Mouse (Mus musculus): Measurements from ENCODE around the gene Taar1. TPM values are rescaled to one million over a fixed set of nuclear protein-coding genes. Genes with fewer than 3 reads are reported as not detected.

The Taar1 gene
- polyA plus RNA-seq, 1 experiment: not detected

GRCm38 (mm10) chr10:23895376-23895775, 24.8 kb upstream of the Taar1 start:
- no peak for DNase-seq
- Histone ChIP-seq H3K36me3 (ENCODE audit: control insufficient read depth, insufficient read depth, low read length) (no peaks in the 10 kb centered on the region), H3K4me1 (replicated peaks; ENCODE audit: control insufficient read depth, insufficient read depth, low read length) (no peaks in the 10 kb centered on the region), H3K27ac (ENCODE audit: control insufficient read depth, insufficient read depth, low read length) (no peak overlapping the region), H3K27me3 (ENCODE audit: control insufficient read depth, insufficient read depth, low read length) (no peaks in the 10 kb centered on the region), H3K4me3 (ENCODE audit: control insufficient read depth, insufficient read depth, low read length) (no peak overlapping the region)
- 68% methylated on average over 7 of the region's 7 CpGs for WGBS
- TF ChIP-seq POLR2A (IDR thresholded peaks at IDR 0.05; ENCODE audit: control insufficient read depth, extremely low read depth, insufficient read depth, low read length, poor library complexity): no peak
- TF ChIP-seq CTCF (IDR thresholded peaks at IDR 0.05; ENCODE audit: borderline replicate concordance, control insufficient read depth, extremely low read depth, insufficient read depth, low read length, poor library complexity): no peak

- no peak for DNase-seq
- H3K36me3 ChIP-seq (ENCODE audit: control insufficient read depth, insufficient read depth, low read length): no peaks in the 10 kb centered on the region
- H3K4me1 ChIP-seq (replicated peaks; ENCODE audit: control insufficient read depth, insufficient read depth, low read length): no peaks in the 10 kb centered on the region
- H3K4me3 ChIP-seq (ENCODE audit: control insufficient read depth, insufficient read depth, low read length): no peak overlapping the region
- WGBS: 90% methylated on average over 3 of the region's 3 CpGs
- H3K27ac ChIP-seq (ENCODE audit: control insufficient read depth, insufficient read depth, low read length): no peak overlapping the region
- no peak for TF ChIP-seq POLR2A (IDR thresholded peaks at IDR 0.05; ENCODE audit: control insufficient read depth, extremely low read depth, insufficient read depth, low read length, poor library complexity)
- no peak for TF ChIP-seq CTCF (IDR thresholded peaks at IDR 0.05; ENCODE audit: borderline replicate concordance, control insufficient read depth, extremely low read depth, insufficient read depth, low read length, poor library complexity)
- H3K27me3 ChIP-seq (ENCODE audit: control insufficient read depth, insufficient read depth, low read length): no peaks in the 10 kb centered on the region
Observed at GRCm38 (mm10) chr10:23901119-23901518, 19.0 kb upstream of the Taar1 start.

DNA sequence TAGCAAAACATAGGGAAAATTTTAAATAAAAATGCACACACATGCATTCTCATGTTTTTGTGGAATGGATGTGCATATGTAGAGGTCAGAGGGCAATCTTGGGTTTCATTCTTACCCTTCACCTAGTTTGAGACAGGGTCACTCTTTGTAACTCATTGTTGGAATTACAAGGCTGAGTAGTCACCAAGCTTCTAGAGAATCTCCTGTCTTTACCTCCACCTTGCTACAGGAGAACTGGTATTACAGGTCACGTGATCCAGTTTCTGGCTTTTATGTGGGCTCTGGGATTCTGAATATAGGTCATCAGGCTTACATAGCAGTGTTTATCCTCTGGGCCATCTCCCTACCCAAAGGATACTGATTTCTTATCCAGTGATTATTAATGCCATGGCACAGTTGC, 14.5 kb upstream of the Taar1 start:
- no peaks in the 10 kb centered on the region for H3K36me3 ChIP-seq (ENCODE audit: control insufficient read depth, insufficient read depth, low read length)
- TF ChIP-seq CTCF (IDR thresholded peaks at IDR 0.05; ENCODE audit: borderline replicate concordance, control insufficient read depth, extremely low read depth, insufficient read depth, low read length, poor library complexity) (no peak), POLR2A (IDR thresholded peaks at IDR 0.05; ENCODE audit: control insufficient read depth, extremely low read depth, insufficient read depth, low read length, poor library complexity) (no peak)
- H3K4me3 ChIP-seq (ENCODE audit: control insufficient read depth, insufficient read depth, low read length): no peak overlapping the region
- H3K4me1 ChIP-seq (replicated peaks; ENCODE audit: control insufficient read depth, insufficient read depth, low read length): no peaks in the 10 kb centered on the region
- no peak for DNase-seq
- no peaks in the 10 kb centered on the region for H3K27me3 ChIP-seq (ENCODE audit: control insufficient read depth, insufficient read depth, low read length)
- WGBS: 100% methylated on average over 1 of the region's 1 CpGs
- no peak overlapping the region for H3K27ac ChIP-seq (ENCODE audit: control insufficient read depth, insufficient read depth, low read length)

- TF ChIP-seq POLR2A (IDR thresholded peaks at IDR 0.05; ENCODE audit: control insufficient read depth, extremely low read depth, insufficient read depth, low read length, poor library complexity) (no peak), CTCF (IDR thresholded peaks at IDR 0.05; ENCODE audit: borderline replicate concordance, control insufficient read depth, extremely low read depth, insufficient read depth, low read length, poor library complexity) (no peak)
- WGBS: 100% methylated on average over 3 of the region's 3 CpGs
- H3K27me3 ChIP-seq (ENCODE audit: control insufficient read depth, insufficient read depth, low read length): no peaks in the 10 kb centered on the region
- no peaks in the 10 kb centered on the region for H3K36me3 ChIP-seq (ENCODE audit: control insufficient read depth, insufficient read depth, low read length)
- no peaks in the 10 kb centered on the region for H3K4me1 ChIP-seq (replicated peaks; ENCODE audit: control insufficient read depth, insufficient read depth, low read length)
- H3K27ac ChIP-seq (ENCODE audit: control insufficient read depth, insufficient read depth, low read length): no peak overlapping the region
- no peak overlapping the region for H3K4me3 ChIP-seq (ENCODE audit: control insufficient read depth, insufficient read depth, low read length)
- no peak for DNase-seq
Observed at GRCm38 (mm10) chr10:23922468-23922867, 2.3 kb downstream of the Taar1 start.

DNA sequence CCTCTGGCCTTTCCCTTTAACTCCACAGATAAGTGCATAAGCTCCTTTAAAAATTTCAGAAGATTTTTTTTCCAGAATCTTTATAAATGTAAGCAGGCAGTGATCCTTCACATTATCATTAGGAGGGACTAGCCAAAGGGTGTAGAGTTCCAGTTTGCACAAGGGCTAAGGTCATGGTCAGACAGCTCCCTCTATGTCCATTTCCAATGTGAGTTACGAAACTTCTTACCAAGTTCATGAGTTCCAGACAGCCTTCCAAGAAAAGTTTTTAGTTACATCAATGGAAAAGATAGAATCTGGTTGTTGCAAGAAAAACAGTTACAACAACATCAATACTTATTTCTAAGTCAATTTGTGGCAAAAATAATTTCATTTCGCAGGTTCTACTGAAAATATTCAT, 3.8 kb downstream of the Taar1 start:
- H3K27me3 ChIP-seq (ENCODE audit: control insufficient read depth, insufficient read depth, low read length): no peaks in the 10 kb centered on the region
- no peaks in the 10 kb centered on the region for H3K4me1 ChIP-seq (replicated peaks; ENCODE audit: control insufficient read depth, insufficient read depth, low read length)
- DNase-seq: no peak
- H3K27ac ChIP-seq (ENCODE audit: control insufficient read depth, insufficient read depth, low read length): no peak overlapping the region
- H3K4me3 ChIP-seq (ENCODE audit: control insufficient read depth, insufficient read depth, low read length): no peak overlapping the region
- WGBS: 88% methylated on average over 2 of the region's 2 CpGs
- H3K36me3 ChIP-seq (ENCODE audit: control insufficient read depth, insufficient read depth, low read length): no peaks in the 10 kb centered on the region
- TF ChIP-seq CTCF (IDR thresholded peaks at IDR 0.05; ENCODE audit: borderline replicate concordance, control insufficient read depth, extremely low read depth, insufficient read depth, low read length, poor library complexity) (no peak), POLR2A (IDR thresholded peaks at IDR 0.05; ENCODE audit: control insufficient read depth, extremely low read depth, insufficient read depth, low read length, poor library complexity) (no peak)

GRCm38 (mm10) chr10:23937613-23938012, 17.5 kb downstream of the Taar1 start:
- Histone ChIP-seq H3K27ac (ENCODE audit: control insufficient read depth, insufficient read depth, low read length) (no peak overlapping the region), H3K36me3 (ENCODE audit: control insufficient read depth, insufficient read depth, low read length) (no peaks in the 10 kb centered on the region), H3K4me1 (replicated peaks; ENCODE audit: control insufficient read depth, insufficient read depth, low read length) (no peaks in the 10 kb centered on the region), H3K27me3 (ENCODE audit: control insufficient read depth, insufficient read depth, low read length) (no peaks in the 10 kb centered on the region), H3K4me3 (ENCODE audit: control insufficient read depth, insufficient read depth, low read length) (no peak overlapping the region)
- TF ChIP-seq CTCF (IDR thresholded peaks at IDR 0.05; ENCODE audit: borderline replicate concordance, control insufficient read depth, extremely low read depth, insufficient read depth, low read length, poor library complexity): no peak
- TF ChIP-seq POLR2A (IDR thresholded peaks at IDR 0.05; ENCODE audit: control insufficient read depth, extremely low read depth, insufficient read depth, low read length, poor library complexity): no peak
- 60% methylated on average over 4 of the region's 4 CpGs for WGBS
- no peak for DNase-seq

GRCm38 (mm10) chr10:23938312-23938711, 18.2 kb downstream of the Taar1 start, which contains the start of gene Taar2:
Gene Taar2 (plus strand): TSS chr10:23938572.
- WGBS: 89% methylated on average over 6 of the region's 6 CpGs
- Histone ChIP-seq H3K27me3 (ENCODE audit: control insufficient read depth, insufficient read depth, low read length) (no peaks in the 10 kb centered on the region), H3K4me1 (replicated peaks; ENCODE audit: control insufficient read depth, insufficient read depth, low read length) (no peaks in the 10 kb centered on the region), H3K27ac (ENCODE audit: control insufficient read depth, insufficient read depth, low read length) (no peak within 1 kb of the TSS), H3K4me3 (ENCODE audit: control insufficient read depth, insufficient read depth, low read length) (no peak within 1 kb of the TSS), H3K36me3 (ENCODE audit: control insufficient read depth, insufficient read depth, low read length) (no peaks in the 10 kb centered on the region)
- DNase-seq: no peak
- TF ChIP-seq CTCF (IDR thresholded peaks at IDR 0.05; ENCODE audit: borderline replicate concordance, control insufficient read depth, extremely low read depth, insufficient read depth, low read length, poor library complexity) (no peak), POLR2A (IDR thresholded peaks at IDR 0.05; ENCODE audit: control insufficient read depth, extremely low read depth, insufficient read depth, low read length, poor library complexity) (no peak)

Measured in thymus, adult 2 months (tissue).